Mouse (Mus musculus) testis, adult 2 months (tissue): ENCODE results near the gene Slc25a1. TPM values are rescaled to one million over a fixed set of nuclear protein-coding genes. Genes with fewer than 3 reads are reported as not detected.

Experiments used
- H3K27ac ChIP-seq: fragments of 200-500 bp; 2 replicates; pipeline ENCODE4 v1.5.1; 2012; ENCODE audit warnings: low read depth, low read length; ENCODE audit not compliant: control insufficient read depth, insufficient read depth
- H3K27me3 ChIP-seq: fragments of 200-500 bp; 2 replicates; pipeline ENCODE4 v1.6.1; 2012; ENCODE audit warnings: mild to moderate bottlenecking, low read length, moderate library complexity; ENCODE audit not compliant: control insufficient read depth, insufficient read depth
- H3K36me3 ChIP-seq: fragments of 200-500 bp; 2 replicates; pipeline ENCODE4 v1.6.1; 2012; ENCODE audit warnings: mild to moderate bottlenecking, low read length; ENCODE audit not compliant: control insufficient read depth, insufficient read depth
- H3K4me1 ChIP-seq: fragments of 200-500 bp; 2 replicates; pipeline ENCODE4 v1.6.1; 2012; ENCODE audit warnings: low read length; ENCODE audit not compliant: control insufficient read depth, insufficient read depth
- H3K4me3 ChIP-seq: fragments of 200-500 bp; 2 replicates; pipeline ENCODE4 v1.5.1; 2012; ENCODE audit warnings: low read depth, mild to moderate bottlenecking, low read length, moderate library complexity, mixed read lengths; ENCODE audit not compliant: control insufficient read depth
- CTCF ChIP-seq: fragments of 200-500 bp; IDR thresholded peaks from 2 replicates; pipeline ENCODE4 v1.5.1; 2012; ENCODE audit warnings: low read depth, mild to moderate bottlenecking, inconsistent platforms, low read length, moderate library complexity; ENCODE audit not compliant: control insufficient read depth, insufficient read depth, insufficient replicate concordance
- POLR2A ChIP-seq: fragments of 200-500 bp; IDR thresholded peaks from 2 replicates; pipeline ENCODE4 v1.6.1; 2012; ENCODE audit warnings: low read depth, mild to moderate bottlenecking, inconsistent platforms, low read length, moderate library complexity; ENCODE audit not compliant: control insufficient read depth
- polyA plus RNA-seq: library from polyadenylated mRNA; depleted of rRNA; stranded (reverse); fragments of >200 nt; gene quantifications from 2 replicates; pipeline ENCODE4 v1.2.3, GENCODE M21; 2012

The Slc25a1 gene
- polyA plus RNA-seq, 1 experiment, result 52.8 TPM

DNA sequence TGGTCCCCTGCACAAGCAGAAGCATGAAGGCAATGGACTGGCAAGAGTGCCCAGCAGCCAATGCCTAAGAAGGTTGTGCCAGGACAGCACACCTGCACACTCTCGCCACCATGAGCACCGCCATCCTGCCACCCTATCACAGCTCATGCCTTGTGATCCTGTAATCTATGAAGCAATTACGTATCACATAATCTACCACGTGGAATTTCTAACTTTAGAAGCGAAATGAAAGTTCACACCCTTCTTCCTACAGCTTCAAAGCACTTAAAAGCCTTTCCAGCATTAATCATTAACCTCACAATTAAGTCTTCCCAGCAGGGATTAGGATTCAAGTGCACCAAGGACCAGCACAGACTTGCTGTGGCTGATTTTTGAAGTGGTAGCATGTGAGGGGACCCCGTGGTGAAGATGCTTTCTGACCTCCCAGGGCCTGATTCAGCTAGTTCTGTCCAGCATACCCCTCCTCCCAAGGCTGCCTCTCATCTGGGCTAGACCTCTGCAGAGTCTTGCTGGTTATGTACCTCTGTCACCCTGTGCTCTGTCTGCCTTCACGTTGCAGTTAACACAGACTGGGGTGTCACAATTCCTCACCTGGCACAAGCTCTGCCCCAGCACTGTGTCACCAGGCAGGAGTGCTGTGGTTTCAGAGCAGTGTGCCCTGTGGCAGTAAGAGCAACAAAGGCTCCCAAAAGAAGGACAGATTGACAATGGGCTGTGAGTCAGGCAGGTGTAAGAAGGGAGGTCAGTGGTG lies 17.2 kb upstream of the Slc25a1 start:
- H3K27ac ChIP-seq, result no peak overlapping the region
- no peaks in the 10 kb centered on the region for H3K27me3 ChIP-seq
- TF ChIP-seq POLR2A (no peak), CTCF (no peak)
- H3K4me3 ChIP-seq, result no peak overlapping the region
- no peaks in the 10 kb centered on the region for H3K36me3 ChIP-seq
- H3K4me1 ChIP-seq, result no peaks in the 10 kb centered on the region

DNA sequence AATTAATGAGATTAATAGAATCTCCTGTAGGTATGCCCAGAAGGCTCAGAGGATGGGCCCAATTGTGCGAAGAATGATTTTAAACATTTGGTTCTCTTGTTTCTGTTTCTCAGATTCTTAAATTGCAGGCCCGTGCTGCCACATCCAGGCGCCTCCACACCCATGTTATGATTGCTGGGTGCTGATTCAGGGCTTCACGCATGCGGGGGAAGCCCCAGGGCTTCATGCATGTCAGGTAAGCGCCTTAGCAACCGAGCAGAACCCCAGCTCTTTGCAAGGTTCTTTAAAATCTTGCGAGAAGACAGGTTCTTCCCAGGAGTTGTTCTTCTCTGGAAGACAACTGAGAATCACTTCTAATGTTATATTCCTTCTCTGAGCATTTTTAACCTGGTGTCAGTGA lies 15.4 kb upstream of the Slc25a1 start:
- Histone ChIP-seq H3K27me3 (no peaks in the 10 kb centered on the region), H3K27ac (peak overlapping the region; percentile 57), H3K4me3 (no peak overlapping the region), H3K4me1 (no peaks in the 10 kb centered on the region), H3K36me3 (no peaks in the 10 kb centered on the region)
- no peak for TF ChIP-seq POLR2A
- TF ChIP-seq CTCF, result no peak

DNA sequence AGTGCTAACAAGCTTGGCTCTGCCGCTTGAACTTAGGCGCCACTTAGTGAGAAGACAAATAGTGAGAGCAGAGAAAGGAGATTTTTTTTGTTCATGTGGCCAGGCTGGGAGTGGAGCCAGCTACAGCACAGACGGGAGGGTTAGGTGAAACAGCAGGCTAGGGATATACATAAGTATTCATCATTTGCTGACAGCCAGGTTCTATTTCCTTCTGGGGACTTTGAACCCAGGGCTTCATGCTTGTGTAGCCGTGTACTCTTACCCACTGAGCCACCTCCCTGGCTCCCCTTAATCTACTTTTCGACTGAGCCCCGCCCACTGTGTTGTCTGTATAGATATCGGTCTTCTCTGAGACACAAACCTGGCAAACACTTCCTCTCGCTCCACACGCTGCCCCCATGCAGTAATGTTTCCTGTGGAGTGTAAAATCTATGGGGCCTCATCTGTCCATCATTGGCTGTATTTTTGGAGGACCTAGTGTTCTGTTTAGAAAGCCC lies 11.3 kb upstream of the Slc25a1 start:
- Histone ChIP-seq H3K4me3 (no peak overlapping the region), H3K27me3 (no peaks in the 10 kb centered on the region), H3K36me3 (no peaks in the 10 kb centered on the region), H3K4me1 (no peaks in the 10 kb centered on the region), H3K27ac (no peak overlapping the region)
- TF ChIP-seq POLR2A, result no peak
- no peak for TF ChIP-seq CTCF

DNA sequence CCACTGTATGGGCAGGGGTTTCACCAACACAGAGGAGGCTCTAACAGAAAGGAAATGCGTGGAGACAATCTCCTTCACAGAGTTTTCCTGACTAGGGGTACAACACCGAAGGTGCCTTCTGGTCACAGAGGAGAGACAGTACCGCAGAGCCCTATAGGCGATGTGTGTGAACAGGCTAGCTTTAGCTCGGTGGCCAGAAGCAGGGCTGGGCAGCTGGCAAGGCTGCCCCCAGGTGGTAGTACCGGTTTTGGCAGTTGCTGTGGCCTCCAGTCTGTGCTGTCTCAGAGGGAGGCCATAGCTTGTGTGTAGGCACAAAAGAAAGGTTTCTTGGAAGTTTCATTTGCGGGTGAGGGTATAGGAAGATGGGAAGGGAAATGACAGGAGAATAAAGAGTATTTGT lies 10.8 kb upstream of the Slc25a1 start:
- H3K36me3 ChIP-seq, result no peaks in the 10 kb centered on the region
- TF ChIP-seq POLR2A, result no peak
- peak; percentile 58; the same call in 1 of the 2 replicates for TF ChIP-seq CTCF

DNA sequence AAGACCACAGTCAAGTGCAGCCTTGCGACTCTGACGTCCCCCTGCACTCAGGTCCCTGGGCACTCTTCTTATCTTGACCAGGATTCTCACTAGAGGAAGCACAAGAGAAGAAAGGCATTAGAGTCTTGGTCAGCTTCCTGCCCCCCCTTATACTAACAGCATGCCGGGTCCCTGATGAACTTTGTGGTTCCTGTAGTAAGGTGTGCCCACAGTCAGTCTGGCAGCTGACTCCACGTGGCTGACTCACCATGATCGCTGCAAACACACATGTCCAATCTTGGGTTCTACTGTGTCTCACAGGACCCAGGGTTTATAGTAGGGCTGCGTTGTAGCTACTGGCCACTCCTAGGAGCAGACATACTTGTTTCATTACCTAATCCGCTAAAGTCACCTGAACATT lies 10.2 kb upstream of the Slc25a1 start:
- Histone ChIP-seq H3K4me3 (no peak overlapping the region), H3K4me1 (no peaks in the 10 kb centered on the region), H3K36me3 (no peaks in the 10 kb centered on the region), H3K27me3 (no peaks in the 10 kb centered on the region), H3K27ac (no peak overlapping the region)
- TF ChIP-seq CTCF, result no peak
- TF ChIP-seq POLR2A, result no peak

More for the DNA sequence above, 10.8 kb upstream of the Slc25a1 start:
- no peaks in the 10 kb centered on the region for H3K4me1 ChIP-seq
- no peak overlapping the region for H3K4me3 ChIP-seq
- no peak overlapping the region for H3K27ac ChIP-seq
- H3K27me3 ChIP-seq, result no peaks in the 10 kb centered on the region

DNA sequence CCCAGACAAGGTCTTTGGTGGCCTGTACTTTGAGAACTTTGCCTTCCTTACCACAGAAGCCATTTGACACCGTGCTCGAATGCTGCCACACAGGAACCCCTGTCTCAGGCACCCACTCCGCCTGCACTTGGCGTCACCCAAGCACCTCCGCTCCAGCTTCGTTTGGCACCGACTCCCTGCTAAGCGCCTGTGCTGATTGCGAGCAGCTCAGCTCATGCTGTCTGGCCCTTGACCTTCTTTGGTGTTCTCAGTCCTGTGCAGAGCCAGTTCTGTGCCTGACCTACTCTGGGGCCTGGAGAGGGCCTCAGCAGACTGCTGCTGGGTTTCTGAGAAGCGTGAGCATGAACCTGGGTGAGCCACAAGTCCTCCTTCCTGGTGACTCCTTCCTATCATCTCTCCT lies 8.8 kb upstream of the Slc25a1 start:
- H3K36me3 ChIP-seq, result no peaks in the 10 kb centered on the region
- H3K27ac ChIP-seq, result no peak overlapping the region
- no peak overlapping the region for H3K4me3 ChIP-seq
- no peaks in the 10 kb centered on the region for H3K4me1 ChIP-seq
- H3K27me3 ChIP-seq, result no peaks in the 10 kb centered on the region
- TF ChIP-seq POLR2A (no peak), CTCF (no peak)

DNA sequence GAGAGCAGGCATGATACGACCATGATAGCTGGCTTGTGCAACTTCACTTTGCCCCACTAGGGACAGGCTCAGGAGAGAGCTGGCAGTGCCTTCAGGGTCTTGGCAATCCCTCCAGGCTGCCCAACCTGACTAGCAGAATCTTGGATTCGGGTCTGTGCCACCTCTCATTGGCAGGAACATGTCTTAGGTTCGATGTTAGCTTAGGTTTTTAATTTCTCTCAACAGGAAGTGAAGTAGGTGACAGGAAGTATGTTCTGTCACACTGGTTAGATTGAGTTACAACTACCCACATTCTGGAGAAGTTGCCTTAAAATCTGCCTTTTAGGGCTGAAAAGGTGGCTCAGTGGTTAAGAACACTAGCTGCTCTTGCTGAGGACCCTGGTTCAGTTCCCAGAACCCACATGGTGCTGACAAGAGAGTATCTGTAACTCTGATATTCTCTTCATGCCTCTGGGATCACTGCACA lies 6.5 kb upstream of the Slc25a1 start:
- H3K4me3 ChIP-seq, result no peak overlapping the region
- H3K27me3 ChIP-seq, result no peaks in the 10 kb centered on the region
- TF ChIP-seq CTCF (no peak), POLR2A (no peak)
- no peaks in the 10 kb centered on the region for H3K4me1 ChIP-seq
- H3K27ac ChIP-seq, result no peak overlapping the region
- no peaks in the 10 kb centered on the region for H3K36me3 ChIP-seq
